Mouse (Mus musculus): ENCODE measurements around the gene Gpatch1.

DNA sequence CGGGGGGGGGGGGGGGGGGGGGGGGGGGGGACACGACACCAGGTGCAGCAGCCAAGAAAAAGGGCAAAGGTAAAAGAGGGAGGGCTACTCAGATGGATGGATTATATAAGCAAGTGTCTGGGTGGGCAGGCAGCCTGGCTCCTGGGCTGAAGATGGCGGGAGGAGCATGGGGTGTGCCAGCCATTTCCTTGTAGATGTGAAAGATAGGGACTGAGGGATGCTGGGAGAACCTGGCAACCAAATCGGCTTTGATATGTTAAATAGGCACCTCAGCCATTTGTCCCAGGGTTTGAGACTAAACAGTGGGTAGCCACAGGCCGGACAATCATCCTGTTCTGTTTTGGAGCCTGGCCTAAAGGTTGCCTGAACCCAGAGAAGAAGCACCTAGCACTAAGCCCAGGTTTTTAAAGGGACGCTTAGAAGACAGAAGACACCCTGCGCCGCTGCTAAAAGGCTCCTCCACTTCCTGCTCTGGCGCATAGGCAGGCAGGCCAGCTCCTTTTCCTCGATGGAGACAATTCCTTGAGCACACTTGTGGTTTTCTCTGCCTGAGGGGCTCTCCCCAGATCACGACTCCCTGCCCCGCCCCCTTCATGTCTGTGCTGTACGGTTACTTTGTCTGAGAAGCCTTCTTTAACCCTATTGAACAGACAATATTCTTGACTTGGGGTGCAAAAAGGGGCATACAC lies 4.6 kb upstream of the Gpatch1 start:
- TF ChIP-seq EP300 (IDR thresholded peaks at IDR 0.05; ENCODE audit: low read depth): no peak
- no peak for TF ChIP-seq CTCF (IDR thresholded peaks at IDR 0.05; ENCODE audit: low read depth)

All from liver, embryonic 14.5 days (tissue).